Mouse (Mus musculus): ENCODE measurements around the gene Haus6.

GRCm38 (mm10) chr4:86533406-86534090 lies 78.3 kb downstream of the Haus6 start:
- TF ChIP-seq CTCF (IDR thresholded peaks at IDR 0.05; ENCODE audit: control insufficient read depth, insufficient read depth, insufficient replicate concordance, low read depth, low read length) (no peak), POLR2A (IDR thresholded peaks at IDR 0.05; ENCODE audit: control insufficient read depth, low read depth, low read length) (no peak)

Data from testis, adult 2 months (tissue).